Mouse (Mus musculus) ovary, postnatal 36 days (tissue): ENCODE data around the gene Agap1.

Experiments
- DNase-seq: peaks from one replicate; pipeline ENCODE4 v3.0.0; 2022; ENCODE audit warnings: low spot score, mixed read lengths

Gene Agap1

GRCm38 (mm10) chr1:89544094-89544493 is 89.5 kb downstream of the Agap1 start:
- no peak for DNase-seq

DNA sequence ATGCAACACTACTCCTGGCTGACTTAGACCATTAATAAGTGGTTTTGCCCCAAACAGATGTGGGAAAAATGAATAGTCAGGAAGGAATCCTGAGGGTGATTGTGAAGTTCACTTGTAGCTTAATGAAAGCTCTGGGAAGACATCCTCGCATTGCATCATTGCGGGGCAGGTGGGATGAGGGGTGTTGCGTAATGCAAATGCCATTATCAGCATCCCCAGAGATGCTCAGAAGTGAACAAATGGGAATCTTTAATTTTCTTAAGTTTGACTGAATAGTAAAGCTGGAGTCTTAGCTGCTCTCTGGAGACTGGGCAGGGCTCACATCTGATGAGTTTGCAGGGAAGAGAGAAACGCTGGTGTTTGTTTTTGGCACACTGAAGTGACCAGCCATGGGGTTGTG is 90.5 kb downstream of the Agap1 start:
- no peak for DNase-seq

GRCm38 (mm10) chr1:89547525-89548504 is 93.2 kb downstream of the Agap1 start:
- no peak for DNase-seq

DNA sequence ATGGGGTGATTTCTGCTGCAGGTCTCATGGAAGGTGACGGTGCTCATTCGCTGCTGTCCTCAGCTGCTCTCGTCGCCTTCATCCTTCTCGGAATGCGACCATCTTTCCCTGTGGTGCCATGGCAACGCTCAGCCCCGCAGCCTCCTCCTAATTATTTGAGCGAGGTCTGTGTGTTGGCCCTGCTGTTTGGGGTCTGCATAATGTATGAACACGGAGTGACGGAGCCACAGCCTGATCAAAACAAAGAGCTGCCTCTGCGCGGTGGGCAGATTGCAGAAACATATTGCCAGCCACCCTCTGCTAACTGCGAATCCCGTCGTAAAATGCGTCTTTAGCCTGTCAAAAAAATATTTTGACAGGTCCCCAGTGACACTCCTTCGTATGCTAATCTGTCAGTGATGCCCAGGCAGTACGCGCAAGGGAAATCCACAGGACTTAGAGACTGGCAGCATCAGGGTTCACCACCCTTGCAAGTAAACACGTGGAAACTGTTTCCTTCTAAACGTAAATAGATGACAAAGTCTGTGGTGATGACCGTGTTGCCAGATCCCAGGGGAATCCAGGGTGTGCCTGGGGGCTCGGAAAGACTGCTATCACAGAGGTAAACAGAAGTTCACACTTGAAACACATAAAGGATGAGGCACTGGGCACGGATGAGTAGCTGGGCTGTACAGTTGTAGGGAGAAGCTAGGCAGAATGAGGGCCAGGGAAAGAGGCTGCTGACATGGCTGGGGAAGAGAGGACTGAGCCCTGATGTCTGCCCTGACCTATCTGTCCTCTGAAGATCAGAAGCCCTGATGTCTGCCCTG is 95.7 kb downstream of the Agap1 start:
- no peak for DNase-seq

DNA sequence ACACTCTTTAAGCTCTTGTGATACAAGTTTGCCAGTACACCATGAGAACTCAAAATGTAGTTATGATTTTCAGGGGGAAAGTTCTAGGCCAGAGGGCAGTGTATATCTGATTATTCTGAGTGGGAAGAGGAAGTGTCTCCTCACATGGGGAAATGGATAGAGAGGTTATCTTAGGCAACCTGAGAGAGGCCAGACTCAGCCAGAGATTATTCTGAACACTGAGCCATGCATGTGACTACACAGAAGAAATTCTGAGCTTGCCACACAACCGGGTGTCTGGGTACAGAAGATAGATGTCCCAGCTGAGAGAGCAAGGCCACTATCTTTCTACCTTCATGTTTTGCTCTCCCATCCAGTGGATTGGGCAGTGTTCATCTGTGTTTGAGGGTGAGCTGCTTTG is 97.9 kb downstream of the Agap1 start:
- DNase-seq = no peak

DNA sequence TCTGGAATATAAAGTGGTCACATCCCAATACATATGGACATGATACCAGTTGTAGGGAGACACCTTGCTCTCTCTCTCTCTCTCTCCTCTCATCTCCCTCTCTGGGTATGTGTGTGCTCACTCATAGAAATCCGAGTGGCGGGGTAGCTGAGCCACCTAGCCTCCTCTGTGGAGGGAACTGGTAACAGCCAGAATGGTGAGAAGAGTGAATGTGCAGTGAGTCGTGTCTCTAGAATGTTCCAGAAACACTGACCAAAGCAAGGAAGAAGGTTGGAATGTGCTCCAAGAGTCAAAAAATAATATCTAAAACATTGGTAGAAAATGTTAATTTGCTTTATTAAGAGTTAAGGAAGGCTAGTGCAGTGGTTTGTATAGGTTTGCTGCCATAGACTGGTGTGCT is 99.2 kb downstream of the Agap1 start:
- no peak for DNase-seq

- DNase-seq = no peak
Measured at GRCm38 (mm10) chr1:89554969-89555856, 100.6 kb downstream of the Agap1 start.

DNA sequence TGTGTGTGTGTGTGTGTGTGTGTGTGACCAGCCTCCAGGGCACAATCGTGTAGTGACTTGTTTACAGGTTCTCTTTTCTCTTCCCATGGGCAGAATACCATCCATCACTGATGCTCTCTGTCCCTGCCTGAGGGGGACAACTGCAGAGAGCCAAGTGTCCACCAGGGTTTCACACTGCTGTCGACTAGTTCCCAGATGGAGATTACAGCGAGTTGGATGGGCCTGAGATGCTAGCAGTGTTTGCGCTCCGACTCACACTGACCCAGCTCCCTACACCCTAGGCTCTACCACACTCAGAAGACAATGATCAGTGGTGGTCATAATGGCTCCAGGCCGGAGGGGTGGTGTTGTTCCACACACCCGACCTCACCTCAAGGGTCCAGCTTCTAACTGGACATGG is 101.4 kb downstream of the Agap1 start:
- DNase-seq = no peak

DNA sequence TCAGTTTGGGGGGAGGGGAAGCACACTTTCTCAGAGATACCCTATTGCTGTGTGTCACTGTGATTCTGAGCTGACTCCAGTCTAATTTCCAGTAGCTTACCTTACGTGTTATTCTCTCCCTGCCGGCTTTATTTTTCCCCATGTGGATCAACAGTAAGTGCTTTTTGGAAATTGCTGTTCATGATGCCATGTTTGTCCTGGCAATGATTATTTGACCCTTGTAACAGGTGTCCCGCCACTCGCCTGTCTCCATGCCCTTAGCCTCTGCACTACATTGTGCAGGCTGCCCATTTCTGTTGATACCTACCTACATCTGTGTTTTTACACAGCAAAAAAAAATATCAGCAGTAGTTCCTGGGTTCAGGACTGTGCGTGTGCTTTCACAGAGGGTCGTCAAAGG is 102.8 kb downstream of the Agap1 start:
- DNase-seq = no peak

DNA sequence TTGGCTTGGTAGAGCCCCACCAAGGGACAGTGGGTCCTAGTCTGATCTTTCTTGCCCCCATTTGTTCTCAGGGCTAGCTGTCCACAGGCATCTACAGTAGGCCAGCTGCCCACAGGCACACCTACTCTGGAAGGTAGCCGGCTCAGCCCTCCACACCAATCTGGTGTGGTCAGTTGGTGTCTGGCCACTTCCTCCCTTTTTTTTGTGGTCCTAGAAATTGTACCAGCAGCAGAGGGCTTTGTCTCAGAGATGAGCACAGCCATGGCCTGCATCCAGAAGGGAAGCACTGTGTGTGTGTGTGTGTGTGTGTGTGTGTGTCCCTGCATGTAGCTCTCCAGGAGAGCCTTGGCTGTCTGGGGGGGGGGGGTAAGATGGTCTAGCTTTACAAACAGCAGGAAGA is 103.5 kb downstream of the Agap1 start:
- no peak for DNase-seq

GRCm38 (mm10) chr1:89563399-89563798 is 108.8 kb downstream of the Agap1 start:
- DNase-seq = no peak

DNA sequence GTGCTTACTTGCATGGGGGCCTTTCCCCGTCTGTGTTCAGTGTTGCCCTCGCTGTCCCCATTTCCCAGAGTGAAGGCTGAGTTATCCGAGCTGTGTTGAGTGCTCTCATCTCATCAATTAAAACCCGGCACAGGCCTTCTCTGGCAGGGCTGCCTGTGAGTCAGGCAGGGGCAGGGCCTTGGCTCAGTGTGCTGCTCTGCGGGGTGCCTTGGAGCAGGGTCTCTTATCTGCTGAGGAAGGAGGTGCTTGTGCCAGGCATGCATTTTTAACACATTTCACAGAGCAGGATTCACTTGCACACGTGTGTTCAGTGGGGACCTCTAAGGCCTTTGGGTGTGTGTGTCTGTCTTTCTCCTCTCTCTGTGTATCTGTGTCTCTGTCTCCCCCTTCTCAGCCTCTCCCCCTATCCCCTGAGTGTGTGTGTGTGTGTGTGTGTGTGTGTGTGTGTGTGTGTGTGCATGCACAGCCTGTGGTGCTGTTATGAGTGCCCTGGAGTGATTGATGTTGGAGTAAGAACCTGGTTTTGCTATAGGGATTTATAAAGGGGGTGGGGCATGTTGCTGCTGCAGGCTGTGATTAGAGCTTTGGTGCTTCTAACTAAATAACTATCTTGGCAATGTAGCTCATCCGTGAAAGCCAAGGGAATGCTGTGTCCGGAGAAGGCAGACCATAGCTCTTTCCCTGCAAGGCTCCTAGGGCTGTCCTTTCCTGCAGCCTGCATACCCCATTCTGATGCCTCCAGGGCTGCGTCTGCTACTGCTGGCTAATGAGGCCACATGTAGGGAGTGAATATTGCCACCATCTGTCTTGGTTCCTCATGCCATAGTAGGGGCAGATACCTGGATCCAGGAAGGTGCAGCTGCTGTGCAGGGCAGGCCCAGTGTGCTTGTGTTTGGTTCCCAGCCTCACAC is 112.2 kb downstream of the Agap1 start:
- DNase-seq = no peak

GRCm38 (mm10) chr1:89568546-89569405 is 114.2 kb downstream of the Agap1 start:
- DNase-seq = no peak

GRCm38 (mm10) chr1:89570522-89571299 is 116.1 kb downstream of the Agap1 start:
- DNase-seq = peak; percentile 37

DNA sequence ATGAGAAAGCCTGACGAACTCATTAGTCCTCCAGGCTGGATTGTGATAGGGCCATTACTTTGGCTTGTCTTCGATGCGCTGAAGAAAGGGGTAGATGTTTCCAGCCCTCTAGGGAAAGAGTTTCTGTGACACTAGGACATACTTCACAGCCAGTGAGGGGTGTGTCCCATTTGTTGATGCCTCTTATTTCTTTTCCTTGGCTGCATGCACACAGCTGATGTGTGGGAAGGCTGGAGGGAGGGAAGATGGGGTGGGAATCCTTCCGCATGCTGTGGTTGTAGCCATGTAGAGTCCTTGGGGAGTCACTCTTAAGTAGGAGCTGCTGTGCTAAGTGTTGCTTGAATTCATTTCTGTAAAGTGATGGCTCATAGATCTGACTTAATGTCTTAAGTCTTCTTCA is 118.9 kb downstream of the Agap1 start:
- DNase-seq = no peak

GRCm38 (mm10) chr1:89574941-89575890 is 120.6 kb downstream of the Agap1 start:
- no peak for DNase-seq

DNA sequence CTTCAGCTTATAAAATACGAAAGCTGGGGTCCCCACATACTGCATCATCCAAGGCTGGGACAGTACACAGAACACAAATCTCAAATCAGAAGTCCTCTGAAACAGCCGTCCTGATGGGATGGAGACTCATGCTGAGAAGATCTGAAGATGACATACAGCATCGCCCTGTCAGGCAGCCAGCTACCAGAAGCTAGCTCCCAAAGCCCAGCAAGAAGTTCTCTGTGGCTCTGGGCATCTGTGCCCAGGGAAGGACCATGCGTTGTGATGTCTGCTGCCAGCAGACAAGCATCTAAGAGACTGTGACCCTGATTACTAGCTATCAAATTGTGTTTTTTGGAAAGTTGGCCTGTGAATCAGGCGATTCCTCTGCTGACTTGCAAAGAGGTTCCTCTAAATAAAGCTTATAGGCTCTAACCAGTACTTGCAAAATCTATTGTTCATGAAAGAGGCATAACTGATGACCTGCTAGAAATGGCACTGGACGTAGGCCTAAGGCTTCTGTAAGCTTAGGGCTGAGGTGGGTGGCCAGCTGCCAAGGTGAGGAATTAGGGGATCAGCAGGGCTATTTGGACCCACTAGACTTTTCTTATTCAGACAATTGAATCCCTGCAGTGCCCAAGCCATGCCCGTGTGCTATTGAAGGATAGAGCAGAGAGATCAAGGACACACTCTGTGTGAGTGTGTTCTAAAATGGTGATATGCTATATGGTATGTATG is 121.7 kb downstream of the Agap1 start:
- no peak for DNase-seq
